Mouse (Mus musculus) MEL (cell line): ENCODE results near the gene Sez6l.

Experiments used
- CTCF ChIP-seq, 3 experiments: IDR thresholded peaks in 2 of 3; conservative IDR thresholded peaks in 1 of 3; 2 replicates each; pipeline ENCODE4 v1.5.1; 2011 to 2012; ENCODE audit warnings: low read length in 3 of 3, low read depth in 2 of 3, mild to moderate bottlenecking in 2 of 3, improper control_type of control experiment in 1 of 3, inconsistent platforms in 1 of 3, mixed read lengths in 1 of 3, moderate library complexity in 1 of 3; ENCODE audit not compliant: control insufficient read depth in 1 of 3, insufficient read depth in 1 of 3, poor library complexity in 1 of 3, severe bottlenecking in 1 of 3
- USF1 ChIP-seq: IDR thresholded peaks from 2 replicates; pipeline ENCODE4 v1.6.1; 2014; ENCODE audit warnings: low read depth, mild to moderate bottlenecking, inconsistent platforms, low read length, improper control_type of control experiment, moderate library complexity

GRCm38 (mm10) chr5:112565489-112565888 is 11.5 kb downstream of the Sez6l start:
- TF ChIP-seq USF1 (no peak), CTCF (IDR thresholded peaks at IDR 0.05 in 2 of 3, conservative IDR thresholded peaks at IDR 0.05 in 1 of 3; ENCODE audit: control insufficient read depth in 1 of 3, insufficient read depth in 1 of 3, low read depth in 2 of 3, low read length in 3 of 3, poor library complexity in 1 of 3, severe bottlenecking in 1 of 3) (no peak)
